Mouse (Mus musculus): ENCODE results near the gene Cs. TPM values are rescaled to one million over a fixed set of nuclear protein-coding genes. Genes with fewer than 3 reads are reported as not detected.

Cs gene
- polyA plus RNA-seq, 1 experiment from 2014 or later, result 257 TPM

GRCm38 (mm10) chr10:128379260-128379659, 41.7 kb downstream of the Cs start:
- no peak overlapping the region for H3K4me3 ChIP-seq
- no peak overlapping the region for H3K27ac ChIP-seq
- H3K36me3 ChIP-seq (replicated peaks), result peaks cover 36% of the 10 kb centered on the region
- H3K9ac ChIP-seq, result no peak overlapping the region
- H3K4me1 ChIP-seq, result peaks cover 27% of the 10 kb centered on the region
- H3K27me3 ChIP-seq (replicated peaks), result no peaks in the 10 kb centered on the region
- no peaks in the 10 kb centered on the region for H3K9me3 ChIP-seq
- 94% methylated on average over 7 of the region's 7 CpGs for WGBS
- ATAC-seq (replicated peaks), result no peak
- H3K4me2 ChIP-seq, result no peak overlapping the region

GRCm38 (mm10) chr10:128380565-128380964, 43.0 kb downstream of the Cs start:
- peaks cover 27% of the 10 kb centered on the region for H3K4me1 ChIP-seq
- 84% methylated on average over 5 of the region's 5 CpGs for WGBS
- H3K4me3 ChIP-seq, result no peak overlapping the region
- H3K36me3 ChIP-seq (replicated peaks), result peaks cover 49% of the 10 kb centered on the region
- no peak overlapping the region for H3K4me2 ChIP-seq
- no peaks in the 10 kb centered on the region for H3K9me3 ChIP-seq
- no peak overlapping the region for H3K27ac ChIP-seq
- H3K27me3 ChIP-seq (replicated peaks), result no peaks in the 10 kb centered on the region
- H3K9ac ChIP-seq, result no peak overlapping the region
- no peak for ATAC-seq (replicated peaks)

- Histone ChIP-seq H3K4me1 (peaks cover 18% of the 10 kb centered on the region), H3K36me3 (replicated peaks) (peaks cover 68% of the 10 kb centered on the region), H3K9ac (no peak overlapping the region), H3K4me2 (no peak overlapping the region), H3K9me3 (no peaks in the 10 kb centered on the region), H3K27me3 (replicated peaks) (no peaks in the 10 kb centered on the region), H3K4me3 (no peak overlapping the region), H3K27ac (no peak overlapping the region)
- no peak for ATAC-seq (replicated peaks)
- WGBS, result 85% methylated on average over 8 of the region's 8 CpGs
These were observed 44.9 kb downstream of the Cs start for GRCm38 (mm10) chr10:128382482-128382881.

- H3K4me1 ChIP-seq, result no peaks in the 10 kb centered on the region
These were observed 48.4 kb downstream of the Cs start for GRCm38 (mm10) chr10:128385902-128386301.

GRCm38 (mm10) chr10:128388941-128389340, 51.4 kb downstream of the Cs start:
- WGBS, result 86% methylated on average over 14 of the region's 14 CpGs
- Histone ChIP-seq H3K4me2 (no peak overlapping the region), H3K4me3 (no peak overlapping the region), H3K27me3 (replicated peaks) (no peaks in the 10 kb centered on the region), H3K36me3 (replicated peaks) (peaks cover 83% of the 10 kb centered on the region), H3K9ac (no peak overlapping the region), H3K4me1 (no peaks in the 10 kb centered on the region), H3K9me3 (no peaks in the 10 kb centered on the region), H3K27ac (no peak overlapping the region)
- ATAC-seq (replicated peaks), result no peak

More at GRCm38 (mm10) chr10:128385902-128386301, 48.4 kb downstream of the Cs start:
- H3K4me2 ChIP-seq, result no peak overlapping the region
- 94% methylated on average over 7 of the region's 7 CpGs for WGBS
- peaks cover 95% of the 10 kb centered on the region for H3K36me3 ChIP-seq (replicated peaks)
- no peak overlapping the region for H3K27ac ChIP-seq
- ATAC-seq (replicated peaks), result no peak; the same call in 1 of the 2 replicates
- H3K9ac ChIP-seq, result no peak overlapping the region
- no peaks in the 10 kb centered on the region for H3K27me3 ChIP-seq (replicated peaks)
- H3K4me3 ChIP-seq, result no peak overlapping the region
- H3K9me3 ChIP-seq, result no peaks in the 10 kb centered on the region

- H3K4me2 ChIP-seq, result no peak overlapping the region
- no peak overlapping the region for H3K9ac ChIP-seq
- no peak for ATAC-seq (replicated peaks)
- H3K9me3 ChIP-seq, result no peaks in the 10 kb centered on the region
- no peaks in the 10 kb centered on the region for H3K27me3 ChIP-seq (replicated peaks)
- no peaks in the 10 kb centered on the region for H3K4me1 ChIP-seq
- peaks cover 80% of the 10 kb centered on the region for H3K36me3 ChIP-seq (replicated peaks)
- H3K4me3 ChIP-seq, result no peak overlapping the region
- H3K27ac ChIP-seq, result no peak overlapping the region
- WGBS, result 89% methylated on average over 6 of the region's 6 CpGs
These were observed 52.0 kb downstream of the Cs start for GRCm38 (mm10) chr10:128389570-128389969.

- 85% methylated on average over 12 of the region's 12 CpGs for WGBS
- Histone ChIP-seq H3K4me1 (no peaks in the 10 kb centered on the region), H3K4me2 (no peak overlapping the region), H3K27me3 (replicated peaks) (no peaks in the 10 kb centered on the region), H3K36me3 (replicated peaks) (peaks cover 72% of the 10 kb centered on the region), H3K27ac (no peak overlapping the region), H3K4me3 (no peak overlapping the region), H3K9me3 (no peaks in the 10 kb centered on the region), H3K9ac (no peak overlapping the region)
- ATAC-seq (replicated peaks), result no peak
These were observed 52.8 kb downstream of the Cs start for GRCm38 (mm10) chr10:128390366-128390765.

- H3K9me3 ChIP-seq, result no peaks in the 10 kb centered on the region
- ATAC-seq (replicated peaks), result no peak
- H3K4me3 ChIP-seq, result no peak overlapping the region
- H3K27ac ChIP-seq, result no peak overlapping the region
- H3K4me1 ChIP-seq, result no peaks in the 10 kb centered on the region
- peaks cover 61% of the 10 kb centered on the region for H3K36me3 ChIP-seq (replicated peaks)
- H3K4me2 ChIP-seq, result no peak overlapping the region
- no peak overlapping the region for H3K9ac ChIP-seq
- no peaks in the 10 kb centered on the region for H3K27me3 ChIP-seq (replicated peaks)
- WGBS, result 86% methylated on average over 6 of the region's 6 CpGs
These were observed 54.3 kb downstream of the Cs start for GRCm38 (mm10) chr10:128391850-128392249.

GRCm38 (mm10) chr10:128396017-128396673, 58.6 kb downstream of the Cs start:
- Histone ChIP-seq H3K36me3 (replicated peaks) (peaks cover 18% of the 10 kb centered on the region), H3K4me2 (no peak overlapping the region), H3K9me3 (no peaks in the 10 kb centered on the region), H3K9ac (no peak overlapping the region), H3K27me3 (replicated peaks) (no peaks in the 10 kb centered on the region), H3K27ac (no peak overlapping the region), H3K4me3 (no peak overlapping the region), H3K4me1 (no peaks in the 10 kb centered on the region)
- ATAC-seq (replicated peaks), result peak; percentile 8; the same call in 1 of the 2 replicates
- 66% methylated on average over 11 of the region's 11 CpGs for WGBS

GRCm38 (mm10) chr10:128396716-128397264, 59.3 kb downstream of the Cs start:
- WGBS, result 73% methylated on average over 10 of the region's 10 CpGs
- H3K36me3 ChIP-seq (replicated peaks), result peaks cover 11% of the 10 kb centered on the region; the same call in 1 of the 2 replicates

GRCm38 (mm10) chr10:128397466-128397865, 59.9 kb downstream of the Cs start:
- no peak overlapping the region for H3K27ac ChIP-seq
- H3K4me3 ChIP-seq, result no peak overlapping the region
- ATAC-seq (replicated peaks), result no peak
- H3K9me3 ChIP-seq, result no peaks in the 10 kb centered on the region
- no peak overlapping the region for H3K9ac ChIP-seq
- peaks cover 7% of the 10 kb centered on the region; the same call in 1 of the 2 replicates for H3K36me3 ChIP-seq (replicated peaks)
- H3K4me1 ChIP-seq, result no peaks in the 10 kb centered on the region
- 56% methylated on average over 7 of the region's 7 CpGs for WGBS
- no peaks in the 10 kb centered on the region for H3K27me3 ChIP-seq (replicated peaks)
- H3K4me2 ChIP-seq, result no peak overlapping the region

More at GRCm38 (mm10) chr10:128396716-128397264, 59.3 kb downstream of the Cs start:
- no peak overlapping the region for H3K4me3 ChIP-seq
- ATAC-seq (replicated peaks), result no peak
- no peaks in the 10 kb centered on the region for H3K4me1 ChIP-seq
- no peak overlapping the region for H3K9ac ChIP-seq
- no peak overlapping the region for H3K4me2 ChIP-seq
- no peak overlapping the region for H3K27ac ChIP-seq
- no peaks in the 10 kb centered on the region for H3K9me3 ChIP-seq
- H3K27me3 ChIP-seq (replicated peaks), result no peaks in the 10 kb centered on the region

GRCm38 (mm10) chr10:128400338-128400737, 62.8 kb downstream of the Cs start:
- WGBS, result 44% methylated on average over 5 of the region's 5 CpGs
- H3K9me3 ChIP-seq, result no peaks in the 10 kb centered on the region
- no peak for ATAC-seq (replicated peaks)

GRCm38 (mm10) chr10:128401056-128401455, 63.5 kb downstream of the Cs start, which contains the start of gene Slc39a5:
TSS of gene Slc39a5 (minus strand) at chr10:128401229.
- no peak for ATAC-seq (replicated peaks)
- Histone ChIP-seq H3K4me3 (no peak within 1 kb of the TSS), H3K9ac (no peak within 1 kb of the TSS), H3K9me3 (no peaks in the 10 kb centered on the region), H3K27me3 (replicated peaks) (no peaks in the 10 kb centered on the region), H3K4me1 (no peaks in the 10 kb centered on the region), H3K27ac (no peak within 1 kb of the TSS), H3K4me2 (no peak within 1 kb of the TSS), H3K36me3 (replicated peaks) (peaks cover 4% of the 10 kb centered on the region; the same call in 1 of the 2 replicates)
- 13% methylated on average over 2 of the region's 2 CpGs for WGBS

More at GRCm38 (mm10) chr10:128400338-128400737, 62.8 kb downstream of the Cs start:
- H3K36me3 ChIP-seq (replicated peaks), result peaks cover 3% of the 10 kb centered on the region; the same call in 1 of the 2 replicates
- H3K27me3 ChIP-seq (replicated peaks), result no peaks in the 10 kb centered on the region
- no peak overlapping the region for H3K4me3 ChIP-seq
- H3K9ac ChIP-seq, result no peak overlapping the region
- H3K4me2 ChIP-seq, result no peak overlapping the region
- no peaks in the 10 kb centered on the region for H3K4me1 ChIP-seq
- H3K27ac ChIP-seq, result no peak overlapping the region

All from midbrain, embryonic 15.5 days (tissue).